Mouse (Mus musculus) heart, adult 10 weeks (tissue): Measurements from ENCODE around the gene C87414. TPM values are rescaled to one million over a fixed set of nuclear protein-coding genes. Genes with fewer than 3 reads are reported as not detected.

Experiments used
- polyA plus RNA-seq: library from polyadenylated mRNA; stranded (reverse); fragments of 350-450 nt; fragmentation: Illumina TruSeq; extraction: RNeasy Lipid Tissue Mini Kit (QIAGEN cat#74804); gene quantifications from one replicate; pipeline ENCODE4 v1.2.3, GENCODE M21; 2014; ENCODE audit warnings: low read depth, low replicate concordance

C87414 gene
- polyA plus RNA-seq, result not detected

DNA sequence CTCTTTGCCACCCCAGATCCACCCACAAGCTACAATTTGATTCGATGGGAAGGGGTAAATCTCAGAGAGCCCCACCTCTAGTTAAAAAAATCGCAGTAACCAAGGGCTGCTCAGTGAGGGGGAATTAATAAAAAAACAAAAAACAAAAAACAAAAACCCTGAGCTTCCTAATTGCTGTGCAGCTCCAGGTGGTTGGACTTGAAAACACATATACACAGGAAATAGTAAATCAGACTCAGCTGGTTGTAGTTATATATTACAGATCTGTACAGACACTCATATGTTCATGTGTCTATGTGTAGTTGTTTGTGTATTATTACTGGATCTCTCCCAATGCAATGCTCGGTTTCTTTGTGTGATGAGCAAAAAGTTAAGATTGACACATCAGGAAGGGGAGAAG is at the start of gene C87414:
TSS of gene C87414 (minus strand) at position 101 of the 400 bp plus-strand sequence.

Other genes starting within 250 kb of the C87414 start
- not detected for gene Gm16427, start 131.4 kb downstream of the C87414 start, polyA plus RNA-seq
- not detected for gene Gm7792, start 172.2 kb upstream of the C87414 start, polyA plus RNA-seq